Mouse (Mus musculus): Measurements from ENCODE around the gene Hdac1.

The Hdac1 gene

DNA sequence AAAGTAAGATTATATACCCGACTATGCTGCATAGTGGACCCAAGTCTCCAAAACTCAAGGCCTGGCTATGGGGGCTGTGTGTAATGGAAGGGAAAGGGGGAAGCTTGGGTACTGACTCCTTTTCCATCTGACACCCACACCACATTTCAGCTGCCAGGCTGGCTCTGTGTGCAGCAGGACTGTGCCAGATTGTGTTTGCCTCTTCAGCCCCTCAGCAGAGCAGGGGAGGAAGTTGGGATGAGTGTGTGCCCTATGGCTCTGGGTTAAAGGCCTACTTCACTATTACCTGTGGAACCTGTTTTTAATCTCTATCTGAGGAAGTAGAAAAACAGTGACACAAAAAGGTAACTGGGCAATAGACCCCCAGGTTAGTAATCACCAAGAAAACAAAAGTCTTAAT lies 61.4 kb downstream of the Hdac1 start:
- intact Hi-C loops (cut with DNase I), result no loop called here

DNA sequence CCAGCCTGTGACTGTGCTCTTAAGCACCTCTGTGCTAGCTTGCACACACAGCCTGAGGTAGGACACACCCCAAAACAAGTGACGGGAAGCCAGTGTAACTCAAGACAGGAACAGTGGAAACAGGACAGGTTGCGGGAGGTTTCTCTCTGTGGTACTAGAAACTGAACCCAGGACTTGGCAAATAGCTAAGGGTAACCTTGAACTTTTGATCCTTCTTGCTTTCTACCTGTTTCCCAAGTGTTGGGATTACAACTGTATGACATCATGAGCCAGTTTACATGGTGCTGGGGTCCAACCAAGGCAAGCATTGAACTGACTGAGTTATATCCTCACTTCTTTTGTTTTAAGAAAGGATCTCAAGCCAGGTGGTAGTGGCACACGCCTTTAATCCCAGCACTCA lies 62.6 kb downstream of the Hdac1 start:
- intact Hi-C loops (cut with DNase I), result loop anchor here (5.0 kb wide), 1 partner anchor 47 kb away; no protein-coding TSS in a partner anchor

DNA sequence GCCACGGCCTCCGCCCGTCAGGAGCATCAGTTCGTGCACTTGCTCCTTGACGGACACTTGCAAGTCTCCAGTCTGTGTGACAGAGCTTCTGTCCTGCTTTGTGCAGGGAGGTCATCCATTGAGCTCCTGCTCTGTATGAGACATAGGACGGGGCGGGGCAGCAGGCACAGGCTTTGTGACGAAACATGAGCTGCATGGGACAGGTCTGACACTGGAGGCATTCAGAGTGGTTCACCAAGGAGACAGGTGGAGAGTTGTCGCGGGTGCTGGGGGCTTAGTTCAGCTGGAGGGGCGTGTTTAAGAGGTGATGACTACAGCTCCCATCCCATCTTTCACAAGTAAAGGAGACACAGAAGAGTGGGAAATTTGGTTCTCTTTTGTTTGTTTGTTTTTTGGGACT lies 66.5 kb downstream of the Hdac1 start:
- intact Hi-C loops (cut with DNase I), result loop anchor here (5.0 kb wide), 1 partner anchor 51 kb away; no protein-coding TSS in a partner anchor

Small RNA genes lying within 50 kb of the gene (microRNA-seq; reads per million reads assigned to microRNA genes)
- gene Mir8119, result 0 reads per million in 2 experiments

All from adrenal gland (tissue).